Mouse (Mus musculus) hindbrain, postnatal 0 days (tissue): ENCODE results near the gene Arhgap23. TPM values are rescaled to one million over a fixed set of nuclear protein-coding genes. Genes with fewer than 3 reads are reported as not detected.

Source experiments
- ATAC-seq: fragments of 200-750 bp; cut with Nextera tagmentation; 2 replicates; pipeline ENCODE4 v1.8.0; 2017; ENCODE audit warnings: mild to moderate bottlenecking, moderate TSS enrichment, moderate library complexity
- DNase-seq: peaks from one replicate; pipeline ENCODE4 v3.0.0-alpha.2; 2015; ENCODE audit warnings: low spot score
- H3K27ac ChIP-seq: fragments of 300-500 bp; sonication (generic); 2 replicates; pipeline ENCODE4 v1.5.1; 2014; ENCODE audit warnings: mild to moderate bottlenecking
- H3K27me3 ChIP-seq: fragments of 300-500 bp; sonication (generic); 2 replicates; pipeline ENCODE4 v1.6.1; 2014; ENCODE audit warnings: low read length, mixed read lengths; ENCODE audit not compliant: insufficient read depth
- H3K36me3 ChIP-seq: fragments of 300-500 bp; sonication (generic); 2 replicates; pipeline ENCODE4 v1.6.1; 2014; ENCODE audit warnings: low read length, mixed read lengths; ENCODE audit not compliant: insufficient read depth
- H3K4me1 ChIP-seq: fragments of 300-500 bp; sonication (generic); 2 replicates; pipeline ENCODE4 v1.6.1; 2014; ENCODE audit warnings: antibody characterized with exemption, low read length, mixed read lengths; ENCODE audit not compliant: insufficient read depth
- H3K4me2 ChIP-seq: fragments of 300-500 bp; sonication (generic); 2 replicates; pipeline ENCODE4 v1.6.1; 2014; ENCODE audit warnings: low read depth, mild to moderate bottlenecking, low read length, moderate library complexity, mixed read lengths
- H3K4me3 ChIP-seq: fragments of 300-500 bp; sonication (generic); 2 replicates; pipeline ENCODE4 v1.5.1; 2014; ENCODE audit warnings: low read length
- H3K9ac ChIP-seq: fragments of 300-500 bp; sonication (generic); replicated peaks from 2 replicates; pipeline ENCODE4 v1.6.1; 2014; ENCODE audit warnings: mild to moderate bottlenecking, low read length, moderate library complexity, mixed read lengths
- H3K9me3 ChIP-seq: fragments of 300-500 bp; sonication (generic); 2 replicates; pipeline ENCODE4 v1.6.1; 2016; ENCODE audit warnings: low read length, mixed read lengths
- CTCF ChIP-seq: IDR thresholded peaks from 2 replicates; pipeline ENCODE4 v1.5.1; 2016; ENCODE audit warnings: antibody characterized with exemption, control low read depth, low read depth
- WGBS: fragments of 180-500 bp; shearing (Covaris S2); extraction: QIAGEN DNeasy Blood & Tissue Kit; methylation state at CpG from one replicate; pipeline ENCODE4 v1.1.7; 2014; 5-methylcytosine and 5-hydroxymethylcytosine counted together
- polyA plus RNA-seq: library from polyadenylated mRNA; unstranded; fragments of >200 nt; fragmentation: Nextera tagmentation; extraction: Ambion mirVana; gene quantifications from 2 replicates; pipeline ENCODE4 v1.2.1, GENCODE M21; 2015
- total RNA-seq: library from RNA; depleted of rRNA; stranded (reverse); fragments of >200 nt; gene quantifications from 2 replicates; pipeline ENCODE4 v1.2.3, GENCODE M21; 2014

Arhgap23 gene
- total and polyA plus RNA-seq, 2 experiments from 2014 or later: 7.7 to 75.2 TPM

DNA sequence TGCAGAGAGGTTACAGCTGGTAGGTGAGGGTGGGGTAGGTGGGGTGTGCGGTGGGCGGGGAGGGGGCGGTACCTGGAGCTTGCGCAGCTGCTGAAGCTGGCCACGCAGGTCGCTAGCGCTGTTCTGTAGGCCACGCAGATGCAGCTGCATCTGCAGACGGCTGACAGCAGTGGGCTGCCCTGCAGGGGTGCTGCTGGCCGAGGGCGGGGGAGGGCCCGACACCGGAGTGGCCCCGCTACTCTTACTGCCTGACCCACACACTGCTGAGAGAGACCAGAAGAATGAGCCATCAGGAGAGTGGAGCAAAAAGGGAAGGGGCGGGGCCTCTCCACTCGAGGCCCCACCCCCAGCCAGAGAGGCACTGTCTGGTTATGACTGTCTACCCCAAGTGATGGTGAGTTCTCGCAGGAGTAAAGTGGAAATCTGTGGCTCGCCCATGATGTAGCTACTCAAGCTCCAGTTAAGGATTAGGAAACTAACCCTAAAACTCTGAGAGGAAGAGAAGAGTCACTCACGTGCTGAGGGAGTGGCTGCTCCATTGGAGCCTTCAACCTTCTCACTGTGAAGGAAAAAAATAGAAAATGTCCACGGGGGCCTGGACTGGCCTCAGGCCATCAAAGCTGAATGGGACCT lies 117.7 kb downstream of the Arhgap23 start:
- Histone ChIP-seq H3K27ac (peak overlapping the region; percentile 83), H3K9ac (peak overlapping the region; percentile 51; the same call in 1 of the 2 replicates), H3K4me3 (0 out of 2 replicates have a peak overlapping the region, but pooled peaks have one; percentile 6), H3K4me1 (peaks cover 23% of the 10 kb centered on the region; the same call in 1 of the 2 replicates), H3K4me2 (peak overlapping the region; percentile 55), H3K27me3 (peaks cover 4% of the 10 kb centered on the region; the same call in 1 of the 2 replicates), H3K9me3 (no peaks in the 10 kb centered on the region), H3K36me3 (0 out of 2 replicates have a peak, but pooled peaks cover 6% of the 10 kb centered on the region)
- peak; percentile 42 for ATAC-seq
- no peak for TF ChIP-seq CTCF
- DNase-seq: peak; percentile 73
- WGBS: 14% methylated on average over 19 of the region's 20 CpGs

GRCm38 (mm10) chr11:97533653-97534052 lies 118.3 kb downstream of the Arhgap23 start:
- ATAC-seq: no peak
- H3K4me3 ChIP-seq: peak overlapping the region; percentile 31
- H3K27me3 ChIP-seq: peaks cover 4% of the 10 kb centered on the region; the same call in 1 of the 2 replicates
- no peaks in the 10 kb centered on the region for H3K9me3 ChIP-seq
- H3K27ac ChIP-seq: peak overlapping the region; percentile 83
- H3K9ac ChIP-seq: peak overlapping the region; percentile 51; the same call in 1 of the 2 replicates
- no peak for DNase-seq
- 39% methylated on average over 7 of the region's 7 CpGs for WGBS
- no peak for TF ChIP-seq CTCF
- H3K36me3 ChIP-seq: 0 out of 2 replicates have a peak, but pooled peaks cover 6% of the 10 kb centered on the region
- peaks cover 23% of the 10 kb centered on the region; the same call in 1 of the 2 replicates for H3K4me1 ChIP-seq
- peak overlapping the region; percentile 55 for H3K4me2 ChIP-seq

DNA sequence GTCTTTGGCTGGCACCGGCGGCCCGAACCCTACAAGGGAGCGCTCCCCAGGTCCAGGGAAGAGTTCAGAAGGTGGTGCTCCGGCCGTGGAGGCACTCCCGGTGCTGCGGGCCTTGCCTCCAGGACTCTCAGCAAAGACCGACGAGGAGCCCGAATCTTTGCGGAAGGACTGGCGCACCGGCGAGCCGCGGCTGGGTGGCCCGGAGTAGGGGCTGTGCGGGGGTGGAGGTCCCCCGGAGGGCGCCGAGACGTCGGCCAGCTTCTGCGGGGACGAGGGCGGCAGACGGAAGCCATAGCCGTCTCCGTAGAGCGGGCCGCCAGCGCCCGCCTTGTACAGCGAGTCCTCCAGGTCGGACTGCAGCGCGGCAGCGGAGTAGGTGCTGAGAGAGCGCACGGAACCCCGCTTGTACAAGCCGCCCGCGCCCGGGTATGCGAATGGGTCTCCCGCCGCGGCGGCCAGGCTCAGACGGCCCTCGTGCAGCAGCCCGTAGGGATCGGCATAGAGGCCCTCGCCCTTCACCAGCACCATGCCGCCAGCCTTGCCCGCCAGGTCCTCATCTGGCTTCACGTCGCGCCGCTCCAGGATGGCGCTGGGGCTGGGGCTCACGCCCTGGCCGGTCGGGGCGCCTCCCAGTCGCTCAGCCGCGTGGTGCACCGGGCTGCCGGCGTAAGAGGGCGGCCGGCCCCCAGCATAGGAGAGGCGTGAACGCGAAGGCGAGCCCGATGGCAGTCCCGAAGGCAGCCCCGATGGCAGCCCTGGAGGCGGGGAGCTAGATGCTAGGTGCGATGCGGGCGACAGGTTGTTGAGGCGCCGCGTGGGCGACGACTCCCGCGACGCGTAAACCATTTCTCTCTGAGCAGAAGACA lies 119.3 kb downstream of the Arhgap23 start:
- DNase-seq (peak; percentile 43), ATAC-seq (no peak)
- Histone ChIP-seq H3K4me1 (peaks cover 23% of the 10 kb centered on the region; the same call in 1 of the 2 replicates), H3K9ac (peak overlapping the region; percentile 51), H3K4me2 (peak overlapping the region; percentile 55), H3K9me3 (no peaks in the 10 kb centered on the region), H3K27me3 (peaks cover 4% of the 10 kb centered on the region; the same call in 1 of the 2 replicates), H3K36me3 (0 out of 2 replicates have a peak, but pooled peaks cover 6% of the 10 kb centered on the region), H3K4me3 (peak overlapping the region; percentile 31), H3K27ac (peak overlapping the region; percentile 83)
- 20% methylated on average over 88 of the region's 95 CpGs for WGBS
- no peak for TF ChIP-seq CTCF

GRCm38 (mm10) chr11:97535308-97535630 lies 119.9 kb downstream of the Arhgap23 start:
- Histone ChIP-seq H3K9me3 (no peaks in the 10 kb centered on the region), H3K4me2 (peak overlapping the region; percentile 55), H3K27me3 (peaks cover 4% of the 10 kb centered on the region; the same call in 1 of the 2 replicates), H3K27ac (peak overlapping the region; percentile 83; the same call in 1 of the 2 replicates), H3K9ac (peak overlapping the region; percentile 51), H3K4me1 (peaks cover 26% of the 10 kb centered on the region; the same call in 1 of the 2 replicates), H3K36me3 (0 out of 2 replicates have a peak, but pooled peaks cover 6% of the 10 kb centered on the region), H3K4me3 (peak overlapping the region; percentile 31)
- no peak for TF ChIP-seq CTCF
- ATAC-seq (no peak), DNase-seq (no peak)
- WGBS: 45% methylated on average over 5 of the region's 5 CpGs

DNA sequence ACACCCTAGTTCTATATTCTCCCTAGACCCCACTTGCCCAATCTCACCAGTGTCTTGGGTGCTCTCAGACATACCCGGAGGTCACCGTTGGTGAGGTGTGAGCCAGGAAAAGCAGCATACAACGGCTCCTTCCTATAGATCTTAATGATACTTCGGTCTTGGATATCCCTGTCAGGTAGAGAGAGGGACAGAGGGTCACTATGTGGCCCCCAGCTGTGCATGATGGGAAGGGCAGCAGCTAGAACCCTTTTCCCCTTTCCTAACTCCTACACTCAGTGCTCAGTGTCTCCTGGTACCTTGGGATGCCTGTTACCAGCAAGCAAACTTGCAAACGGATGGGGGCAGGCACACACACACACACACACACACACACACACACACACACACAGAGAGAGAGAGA lies 120.3 kb downstream of the Arhgap23 start:
- ATAC-seq (no peak), DNase-seq (no peak)
- peak overlapping the region; percentile 51 for H3K9ac ChIP-seq
- peak overlapping the region; percentile 31 for H3K4me3 ChIP-seq
- no peaks in the 10 kb centered on the region for H3K9me3 ChIP-seq
- 0 out of 2 replicates have a peak, but pooled peaks cover 6% of the 10 kb centered on the region for H3K36me3 ChIP-seq
- peaks cover 4% of the 10 kb centered on the region; the same call in 1 of the 2 replicates for H3K27me3 ChIP-seq
- H3K4me1 ChIP-seq: peaks cover 29% of the 10 kb centered on the region
- no peak for TF ChIP-seq CTCF
- peak overlapping the region; percentile 55 for H3K4me2 ChIP-seq
- H3K27ac ChIP-seq: peak overlapping the region; percentile 83; the same call in 1 of the 2 replicates
- WGBS: 55% methylated on average over 5 of the region's 5 CpGs

DNA sequence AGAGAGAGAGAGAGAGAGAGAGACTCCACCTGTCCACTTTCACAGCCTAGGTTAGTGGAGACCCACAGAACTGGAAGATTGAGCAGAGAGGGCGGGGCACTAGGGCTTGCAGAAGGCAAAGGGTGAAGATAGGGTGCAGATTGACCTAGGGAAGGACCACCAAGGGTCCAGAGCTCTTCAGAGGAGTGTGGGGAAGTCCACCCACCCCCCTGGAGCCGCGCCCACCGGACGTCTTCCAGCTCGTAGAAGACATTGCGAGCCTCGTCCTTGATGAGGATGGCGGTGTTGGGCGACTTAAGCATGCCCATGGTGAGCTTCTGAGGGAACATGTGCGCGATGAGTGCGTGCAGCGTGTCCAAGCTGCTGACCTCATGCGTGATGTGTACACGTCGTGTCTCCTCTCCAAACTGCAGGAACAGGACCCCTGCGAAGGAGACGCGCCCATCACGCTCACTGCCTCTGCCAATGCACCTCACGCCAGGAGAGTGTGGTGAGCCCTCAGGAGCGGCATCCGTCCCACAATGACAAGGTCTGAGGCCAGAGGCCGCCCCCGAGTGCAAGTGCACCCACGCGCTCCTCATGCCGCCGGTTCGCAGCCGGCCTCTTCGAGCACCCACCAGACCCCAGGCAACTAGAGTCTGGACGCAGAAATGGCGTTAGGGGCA lies 120.9 kb downstream of the Arhgap23 start:
- H3K4me2 ChIP-seq: peak overlapping the region; percentile 55
- H3K9ac ChIP-seq: peak overlapping the region; percentile 52
- peak overlapping the region; percentile 31 for H3K4me3 ChIP-seq
- H3K9me3 ChIP-seq: no peaks in the 10 kb centered on the region
- peaks cover 27% of the 10 kb centered on the region for H3K4me1 ChIP-seq
- peak overlapping the region; percentile 79 for H3K27ac ChIP-seq
- DNase-seq (no peak), ATAC-seq (no peak)
- peaks cover 4% of the 10 kb centered on the region; the same call in 1 of the 2 replicates for H3K27me3 ChIP-seq
- H3K36me3 ChIP-seq: 0 out of 2 replicates have a peak, but pooled peaks cover 6% of the 10 kb centered on the region
- WGBS: 33% methylated on average over 35 of the region's 35 CpGs
- TF ChIP-seq CTCF: no peak
